Mouse (Mus musculus): Measurements from ENCODE around the gene Kcnmb2. TPM values are rescaled to one million over a fixed set of nuclear protein-coding genes. Genes with fewer than 3 reads are reported as not detected.

Gene Kcnmb2
- polyA plus RNA-seq, 1 experiment from 2014 or later = 0.40 TPM

- Histone ChIP-seq H3K4me1 (replicated peaks; ENCODE audit: control insufficient read depth, insufficient read depth, low read length) (no peaks in the 10 kb centered on the region), H3K4me3 (ENCODE audit: low read depth, low read length) (no peak overlapping the region), H3K9ac (ENCODE audit: low read depth, low read length) (no peak overlapping the region), H3K9me3 (ENCODE audit: control insufficient read depth) (no peaks in the 10 kb centered on the region), H3K36me3 (ENCODE audit: control insufficient read depth, insufficient read depth) (no peaks in the 10 kb centered on the region), H3K27me3 (replicated peaks; ENCODE audit: control insufficient read depth, insufficient read depth, low read length) (no peaks in the 10 kb centered on the region), H3K27ac (ENCODE audit: low read depth, low read length) (no peak overlapping the region), H3K4me2 (replicated peaks; ENCODE audit: low read depth) (no peak overlapping the region)
- ATAC-seq = no peak
- WGBS = 81% methylated on average over 5 of the region's 5 CpGs
- TF ChIP-seq CTCF (IDR thresholded peaks at IDR 0.05; ENCODE audit: low read depth) = no peak
These were observed 217.5 kb downstream of the Kcnmb2 start for GRCm38 (mm10) chr3:32119851-32120250.

- Histone ChIP-seq H3K9me3 (ENCODE audit: control insufficient read depth) (no peaks in the 10 kb centered on the region), H3K27me3 (replicated peaks; ENCODE audit: control insufficient read depth, insufficient read depth, low read length) (no peaks in the 10 kb centered on the region), H3K4me2 (replicated peaks; ENCODE audit: low read depth) (no peak overlapping the region), H3K4me1 (replicated peaks; ENCODE audit: control insufficient read depth, insufficient read depth, low read length) (no peaks in the 10 kb centered on the region), H3K27ac (ENCODE audit: low read depth, low read length) (no peak overlapping the region), H3K9ac (ENCODE audit: low read depth, low read length) (no peak overlapping the region), H3K36me3 (ENCODE audit: control insufficient read depth, insufficient read depth) (no peaks in the 10 kb centered on the region), H3K4me3 (ENCODE audit: low read depth, low read length) (no peak overlapping the region)
- WGBS = 58% methylated on average over 3 of the region's 3 CpGs
- no peak for ATAC-seq
- no peak for TF ChIP-seq CTCF (IDR thresholded peaks at IDR 0.05; ENCODE audit: low read depth)
These were observed 219.4 kb downstream of the Kcnmb2 start for GRCm38 (mm10) chr3:32121731-32122130.

GRCm38 (mm10) chr3:32125431-32125830 lies 223.1 kb downstream of the Kcnmb2 start:
- no peak overlapping the region for H3K27ac ChIP-seq (ENCODE audit: low read depth, low read length)
- H3K27me3 ChIP-seq (replicated peaks; ENCODE audit: control insufficient read depth, insufficient read depth, low read length) = no peaks in the 10 kb centered on the region
- H3K9ac ChIP-seq (ENCODE audit: low read depth, low read length) = no peak overlapping the region
- no peak overlapping the region for H3K4me3 ChIP-seq (ENCODE audit: low read depth, low read length)
- no peaks in the 10 kb centered on the region for H3K4me1 ChIP-seq (replicated peaks; ENCODE audit: control insufficient read depth, insufficient read depth, low read length)
- TF ChIP-seq CTCF (IDR thresholded peaks at IDR 0.05; ENCODE audit: low read depth) = no peak
- no peak for ATAC-seq
- no peaks in the 10 kb centered on the region for H3K9me3 ChIP-seq (ENCODE audit: control insufficient read depth)
- H3K36me3 ChIP-seq (ENCODE audit: control insufficient read depth, insufficient read depth) = no peaks in the 10 kb centered on the region
- WGBS = 72% methylated on average over 4 of the region's 4 CpGs
- H3K4me2 ChIP-seq (replicated peaks; ENCODE audit: low read depth) = no peak overlapping the region

- no peaks in the 10 kb centered on the region for H3K9me3 ChIP-seq (ENCODE audit: control insufficient read depth)
- no peak overlapping the region for H3K27ac ChIP-seq (ENCODE audit: low read depth, low read length)
- no peak for TF ChIP-seq CTCF (IDR thresholded peaks at IDR 0.05; ENCODE audit: low read depth)
- H3K27me3 ChIP-seq (replicated peaks; ENCODE audit: control insufficient read depth, insufficient read depth, low read length) = no peaks in the 10 kb centered on the region
- no peak overlapping the region for H3K4me3 ChIP-seq (ENCODE audit: low read depth, low read length)
- H3K4me2 ChIP-seq (replicated peaks; ENCODE audit: low read depth) = no peak overlapping the region
- no peak for ATAC-seq
- no peaks in the 10 kb centered on the region for H3K36me3 ChIP-seq (ENCODE audit: control insufficient read depth, insufficient read depth)
- WGBS = 20% methylated on average over 5 of the region's 5 CpGs
- no peak overlapping the region for H3K9ac ChIP-seq (ENCODE audit: low read depth, low read length)
- H3K4me1 ChIP-seq (replicated peaks; ENCODE audit: control insufficient read depth, insufficient read depth, low read length) = no peaks in the 10 kb centered on the region
These were observed 226.1 kb downstream of the Kcnmb2 start for GRCm38 (mm10) chr3:32128391-32128790.

- no peak overlapping the region for H3K4me2 ChIP-seq (replicated peaks; ENCODE audit: low read depth)
- H3K27ac ChIP-seq (ENCODE audit: low read depth, low read length) = no peak overlapping the region
- WGBS = 61% methylated on average over 1 of the region's 1 CpGs
- TF ChIP-seq CTCF (IDR thresholded peaks at IDR 0.05; ENCODE audit: low read depth) = no peak
- no peaks in the 10 kb centered on the region for H3K4me1 ChIP-seq (replicated peaks; ENCODE audit: control insufficient read depth, insufficient read depth, low read length)
- H3K9me3 ChIP-seq (ENCODE audit: control insufficient read depth) = no peaks in the 10 kb centered on the region
- no peaks in the 10 kb centered on the region for H3K27me3 ChIP-seq (replicated peaks; ENCODE audit: control insufficient read depth, insufficient read depth, low read length)
- no peaks in the 10 kb centered on the region for H3K36me3 ChIP-seq (ENCODE audit: control insufficient read depth, insufficient read depth)
- no peak for ATAC-seq
- H3K9ac ChIP-seq (ENCODE audit: low read depth, low read length) = no peak overlapping the region
- no peak overlapping the region for H3K4me3 ChIP-seq (ENCODE audit: low read depth, low read length)
These were observed 228.4 kb downstream of the Kcnmb2 start for GRCm38 (mm10) chr3:32130696-32131095.

- no peak for TF ChIP-seq CTCF (IDR thresholded peaks at IDR 0.05; ENCODE audit: low read depth)
- no peaks in the 10 kb centered on the region for H3K36me3 ChIP-seq (ENCODE audit: control insufficient read depth, insufficient read depth)
- H3K4me3 ChIP-seq (ENCODE audit: low read depth, low read length) = no peak overlapping the region
- no peak overlapping the region for H3K4me2 ChIP-seq (replicated peaks; ENCODE audit: low read depth)
- ATAC-seq = no peak
- no peaks in the 10 kb centered on the region for H3K4me1 ChIP-seq (replicated peaks; ENCODE audit: control insufficient read depth, insufficient read depth, low read length)
- no peak overlapping the region for H3K27ac ChIP-seq (ENCODE audit: low read depth, low read length)
- H3K27me3 ChIP-seq (replicated peaks; ENCODE audit: control insufficient read depth, insufficient read depth, low read length) = no peaks in the 10 kb centered on the region
- H3K9me3 ChIP-seq (ENCODE audit: control insufficient read depth) = no peaks in the 10 kb centered on the region
- 81% methylated on average over 3 of the region's 3 CpGs for WGBS
- no peak overlapping the region for H3K9ac ChIP-seq (ENCODE audit: low read depth, low read length)
These were observed 230.2 kb downstream of the Kcnmb2 start for GRCm38 (mm10) chr3:32132395-32133004.

GRCm38 (mm10) chr3:32144194-32144593 lies 241.9 kb downstream of the Kcnmb2 start:
- WGBS = 88% methylated on average over 5 of the region's 5 CpGs
- no peak for ATAC-seq
- Histone ChIP-seq H3K36me3 (ENCODE audit: control insufficient read depth, insufficient read depth) (no peaks in the 10 kb centered on the region), H3K4me2 (replicated peaks; ENCODE audit: low read depth) (no peak overlapping the region), H3K27ac (ENCODE audit: low read depth, low read length) (no peak overlapping the region), H3K9ac (ENCODE audit: low read depth, low read length) (no peak overlapping the region), H3K4me1 (replicated peaks; ENCODE audit: control insufficient read depth, insufficient read depth, low read length) (no peaks in the 10 kb centered on the region), H3K27me3 (replicated peaks; ENCODE audit: control insufficient read depth, insufficient read depth, low read length) (no peaks in the 10 kb centered on the region), H3K4me3 (ENCODE audit: low read depth, low read length) (no peak overlapping the region), H3K9me3 (ENCODE audit: control insufficient read depth) (no peaks in the 10 kb centered on the region)
- no peak for TF ChIP-seq CTCF (IDR thresholded peaks at IDR 0.05; ENCODE audit: low read depth)

Data from intestine, postnatal 0 days (tissue).